Mouse (Mus musculus): ENCODE results near the gene Sec24a.
"Not testable (repeated sequence)": the region's sequence is repeated elsewhere in the genome, so short reads cannot be mapped to it uniquely, and the experiment has no call there.

DNA sequence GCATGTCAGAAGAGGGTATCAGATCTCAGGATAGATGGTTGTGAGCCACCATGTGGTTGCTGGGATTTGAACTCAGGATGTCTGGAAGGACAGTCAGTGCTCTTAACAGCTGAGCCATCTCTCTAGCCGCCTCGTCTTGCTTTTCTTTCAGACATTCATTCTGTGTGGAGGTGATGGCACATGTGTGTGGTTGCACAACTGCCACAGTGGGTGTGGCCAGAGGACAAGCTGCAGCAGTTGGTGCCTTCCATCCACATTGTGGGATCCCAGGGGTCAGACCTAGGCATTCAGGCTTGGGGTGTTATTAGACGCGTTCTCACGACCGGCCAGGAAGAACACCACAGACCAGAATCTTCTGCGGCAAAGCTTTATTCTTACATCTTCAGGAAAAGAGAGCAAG is 98.7 kb downstream of the Sec24a start:
- not testable (repeated sequence) for TF ChIP-seq CTCF (IDR thresholded peaks at IDR 0.05; ENCODE audit: borderline replicate concordance, insufficient read depth, low read depth, low read length); POLR2A (IDR thresholded peaks at IDR 0.05; ENCODE audit: borderline replicate concordance, insufficient read depth, low read length)
